ENCODE assay signal across 23 mouse cellular contexts in genomic region chr3:89490790-89491189, GRCm38 (mm10). TPM values are rescaled to one million over a fixed set of nuclear protein-coding genes. Genes with fewer than 3 reads are reported as not detected.
A peak's percentile ranks its signal among the peaks of the same experiment; 100 is the strongest.
DNase-seq lines count a peak whose midpoint lies in the region; ATAC-seq and TF ChIP-seq lines count a peak whose summit lies in the region.
"Had no signal": no experiment of that assay in that cellular context is flagged by ENCODE, and none has a peak within 500 bp of the region (broad histone marks: within the 10 kb centered on the region; RNA-seq: fewer than 3 reads in every experiment).

No protein-coding gene starts in this region.

- H3K27me3 ChIP-seq in intestine, postnatal 0 days (replicated peaks; ENCODE audit: control insufficient read depth, insufficient read depth, low read length): no peaks in the 10 kb centered on the region; the same call in 1 of the 2 replicates
- no peaks in the 10 kb centered on the region for H3K27me3 ChIP-seq in intestine, embryonic 15.5 days (replicated peaks)
- H3K27me3 ChIP-seq in lung, postnatal 0 days (replicated peaks; ENCODE audit: insufficient read depth, low read length): no peaks in the 10 kb centered on the region
- H3K27me3 ChIP-seq in Patski: peaks cover 50% of the 10 kb centered on the region
- H3K27me3 ChIP-seq: heart, embryonic 15.5 days; neural tube, embryonic 12.5 days had no signal

- no peak for DNase-seq in lung, postnatal 0 days (ENCODE audit: low spot score)
- DNase-seq in lung, postnatal 25 days (ENCODE audit: low spot score): no peak
- DNase-seq in Patski (ENCODE audit: low read depth, low spot score): no peak
- no peak for DNase-seq in cerebellum, postnatal 36 days
- DNase-seq in heart, postnatal 36 days: no peak
- no peak for DNase-seq in gastrocnemius, adult 2 months
- DNase-seq: adrenal gland, postnatal 25 days; B cell, adult 2 months; cerebellum, adult 8-10 months; forebrain, postnatal 0 days; heart, adult 2 months; kidney, postnatal 25 days; lung, postnatal 14 days; thymus, postnatal 14 days had no signal

- no peaks in the 10 kb centered on the region for H3K4me1 ChIP-seq in intestine, postnatal 0 days (replicated peaks; ENCODE audit: control insufficient read depth, insufficient read depth, low read length)
- H3K4me1 ChIP-seq in intestine, embryonic 15.5 days (replicated peaks): no peaks in the 10 kb centered on the region
- H3K4me1 ChIP-seq in lung, postnatal 0 days (ENCODE audit: insufficient read depth, low read depth, low read length): peaks cover 3% of the 10 kb centered on the region; the same call in 1 of the 2 replicates
- H3K4me1 ChIP-seq: embryonic facial prominence, embryonic 13.5 days had no signal

- peak; percentile 46 for TF ChIP-seq CTCF in intestine, postnatal 0 days (IDR thresholded peaks at IDR 0.05; ENCODE audit: low read depth)
- TF ChIP-seq CTCF in lung, postnatal 0 days (IDR thresholded peaks at IDR 0.05): peak; percentile 37
- TF ChIP-seq CTCF in Patski (IDR thresholded peaks at IDR 0.05): peak; percentile 38
- no peak for TF ChIP-seq CTCF in gastrocnemius, adult 2 months (IDR thresholded peaks at IDR 0.05)

- no peaks in the 10 kb centered on the region for H3K36me3 ChIP-seq in intestine, postnatal 0 days (ENCODE audit: control insufficient read depth, insufficient read depth)
- no peaks in the 10 kb centered on the region for H3K36me3 ChIP-seq in intestine, embryonic 15.5 days
- no peaks in the 10 kb centered on the region for H3K36me3 ChIP-seq in lung, postnatal 0 days (ENCODE audit: insufficient read depth, low read length)
- H3K36me3 ChIP-seq: embryonic facial prominence, embryonic 13.5 days; heart, embryonic 15.5 days; limb, embryonic 15.5 days; neural tube, embryonic 12.5 days had no signal

- intact Hi-C loops in heart, postnatal 36 days (cut with DNase I): no loop called here
- intact Hi-C loops in gastrocnemius, adult 2 months (cut with DNase I): no loop called here

- CTCF ChIA-PET in Patski (lab: Charles Lee): interaction anchor here (1.1 to 3.0 kb wide), 2 partner anchors 34 to 127 kb away, joined by 3 to 9 read pairs; no protein-coding TSS in a partner anchor

- 89% methylated on average over 3 of the region's 3 CpGs for WGBS in intestine, postnatal 0 days
- WGBS in intestine, embryonic 15.5 days: 89% methylated on average over 3 of the region's 3 CpGs
- WGBS in lung, postnatal 0 days: 94% methylated on average over 3 of the region's 3 CpGs

- H3K9me3 ChIP-seq in intestine, postnatal 0 days (ENCODE audit: control insufficient read depth): no peaks in the 10 kb centered on the region
- no peaks in the 10 kb centered on the region for H3K9me3 ChIP-seq in intestine, embryonic 15.5 days
- no peaks in the 10 kb centered on the region for H3K9me3 ChIP-seq in lung, postnatal 0 days (ENCODE audit: low read length)
- H3K9me3 ChIP-seq: heart, embryonic 15.5 days; limb, embryonic 15.5 days; neural tube, embryonic 12.5 days had no signal

- H3K4me2 ChIP-seq in intestine, postnatal 0 days (replicated peaks; ENCODE audit: low read depth): no peak overlapping the region
- no peak overlapping the region for H3K4me2 ChIP-seq in intestine, embryonic 15.5 days (replicated peaks)
- H3K4me2 ChIP-seq in lung, postnatal 0 days (replicated peaks; ENCODE audit: low read depth, low read length): no peak overlapping the region
- H3K4me2 ChIP-seq: embryonic facial prominence, embryonic 13.5 days; heart, embryonic 15.5 days; limb, embryonic 15.5 days; neural tube, embryonic 12.5 days had no signal

- no peak overlapping the region for H3K27ac ChIP-seq in intestine, postnatal 0 days (ENCODE audit: low read depth, low read length)
- no peak overlapping the region for H3K27ac ChIP-seq in intestine, embryonic 15.5 days
- no peak overlapping the region for H3K27ac ChIP-seq in lung, postnatal 0 days (ENCODE audit: low read length)
- no peak overlapping the region for H3K27ac ChIP-seq in gastrocnemius, adult 2 months
- H3K27ac ChIP-seq: embryonic facial prominence, embryonic 13.5 days; heart, adult 2 months; heart, embryonic 15.5 days; limb, embryonic 15.5 days; neural tube, embryonic 12.5 days had no signal

- no peak overlapping the region for H3K4me3 ChIP-seq in intestine, postnatal 0 days (ENCODE audit: low read depth, low read length)
- no peak overlapping the region for H3K4me3 ChIP-seq in intestine, embryonic 15.5 days (replicated peaks)
- no peak overlapping the region for H3K4me3 ChIP-seq in lung, postnatal 0 days (ENCODE audit: low read depth, low read length)
- no peak overlapping the region for H3K4me3 ChIP-seq in gastrocnemius, adult 2 months
- H3K4me3 ChIP-seq: embryonic facial prominence, embryonic 13.5 days; heart, adult 2 months; heart, embryonic 15.5 days; limb, embryonic 15.5 days; neural tube, embryonic 12.5 days had no signal

- no peak overlapping the region for H3K9ac ChIP-seq in intestine, postnatal 0 days (ENCODE audit: low read depth, low read length)
- no peak overlapping the region for H3K9ac ChIP-seq in intestine, embryonic 15.5 days
- H3K9ac ChIP-seq in lung, postnatal 0 days (replicated peaks; ENCODE audit: low read depth): no peak overlapping the region
- H3K9ac ChIP-seq: embryonic facial prominence, embryonic 13.5 days; forebrain, postnatal 0 days; heart, embryonic 15.5 days; limb, embryonic 15.5 days; neural tube, embryonic 12.5 days had no signal

- in situ Hi-C loops in Patski (cut with MboI; ENCODE audit: low pct_unique_long_range_greater_than_20kb): no loop called here

- ATAC-seq in intestine, postnatal 0 days: no peak
- ATAC-seq in intestine, embryonic 15.5 days: no peak
- no peak for ATAC-seq in lung, postnatal 0 days
- ATAC-seq in Patski: no peak
- ATAC-seq: forebrain, postnatal 0 days; intestine, embryonic 16.5 days had no signal

- TF ChIP-seq EP300 in lung, postnatal 0 days (IDR thresholded peaks at IDR 0.05): no peak

- POLR2A ChIA-PET in Patski (lab: Charles Lee): interaction anchor here (0.5 to 1.2 kb wide), 4 partner anchors 9 to 116 kb away, joined by 3 to 4 read pairs (median 4); no protein-coding TSS in a partner anchor

RNA-seq across cellular contexts. Expression of gene Kcnn3, which starts 29.2 kb away (rescaled TPM):
- 4.6 TPM in 2 replicates for polyA plus RNA-seq in intestine, postnatal 0 days (2015; fragmentation: Nextera tagmentation; extraction: Ambion mirVana)
- polyA plus RNA-seq in intestine, embryonic 15.5 days (2015; fragmentation: Nextera tagmentation; extraction: Ambion mirVana): 4.4 and 4.6 TPM in 2 replicates
- polyA plus RNA-seq in lung, postnatal 0 days (2015; fragmentation: Nextera tagmentation; extraction: Ambion mirVana): 1.00 and 1.0 TPM in 2 replicates
- polyA plus RNA-seq in Patski (2021): 0.04 TPM
- total RNA-seq in heart, postnatal 36 days (2021): 1 to 10 TPM; 1.9 to 2.3 TPM
- total RNA-seq in gastrocnemius, adult 2 months (2021): 1 to 10 TPM; 1.4 to 4.1 TPM
- total RNA-seq: monocyte, adult 5-6 weeks had no signal
- polyA plus RNA-seq: activated CD4-positive, CD25-positive, alpha-beta regulatory T cell, adult 4 months had no signal

RNA-seq across cellular contexts. Expression of gene Pmvk, which starts 36.4 kb away (rescaled TPM):
- polyA plus RNA-seq in intestine, postnatal 0 days (2015; fragmentation: Nextera tagmentation; extraction: Ambion mirVana): 27.7 and 28.4 TPM in 2 replicates
- 62.7 and 69.6 TPM in 2 replicates for polyA plus RNA-seq in intestine, embryonic 15.5 days (2015; fragmentation: Nextera tagmentation; extraction: Ambion mirVana)
- 53.5 and 96.6 TPM in 2 replicates for polyA plus RNA-seq in lung, postnatal 0 days (2015; fragmentation: Nextera tagmentation; extraction: Ambion mirVana)
- 40.7 TPM for polyA plus RNA-seq in Patski (2021)
- 1 to 10 TPM; 7.0 to 9.2 TPM for total RNA-seq in heart, postnatal 36 days (2021)
- 10 to 100 TPM in 1 of 2 experiments, 1 to 10 TPM in 1; 6.3 to 11.1 TPM for total RNA-seq in gastrocnemius, adult 2 months (2021)

RNA-seq across cellular contexts. Expression of gene Pbxip1, which starts 54.3 kb away (rescaled TPM):
- polyA plus RNA-seq in intestine, postnatal 0 days (2015; fragmentation: Nextera tagmentation; extraction: Ambion mirVana): 52.2 and 55.8 TPM in 2 replicates
- polyA plus RNA-seq in intestine, embryonic 15.5 days (2015; fragmentation: Nextera tagmentation; extraction: Ambion mirVana): 39.2 and 40.2 TPM in 2 replicates
- polyA plus RNA-seq in lung, postnatal 0 days (2015; fragmentation: Nextera tagmentation; extraction: Ambion mirVana): 55.9 and 63.0 TPM in 2 replicates
- polyA plus RNA-seq in Patski (2021): 354 TPM
- 10 to 100 TPM; 57.0 to 58.0 TPM for total RNA-seq in heart, postnatal 36 days (2021)
- total RNA-seq in gastrocnemius, adult 2 months (2021): 100 to 1,000 TPM; 202 to 227 TPM
